Mouse (Mus musculus) regulatory T cell (primary cell): ENCODE measurements around the gene Pdk3.

Experiments used
- in situ Hi-C: fragments of 300-600 bp; cut with MboI, MseI; formaldehyde crosslinking; loops from one replicate; pipeline ENCODE4 v1.15.1; 2025; ENCODE audit warnings: high pct_unique_total_duplicates

Gene Pdk3

DNA sequence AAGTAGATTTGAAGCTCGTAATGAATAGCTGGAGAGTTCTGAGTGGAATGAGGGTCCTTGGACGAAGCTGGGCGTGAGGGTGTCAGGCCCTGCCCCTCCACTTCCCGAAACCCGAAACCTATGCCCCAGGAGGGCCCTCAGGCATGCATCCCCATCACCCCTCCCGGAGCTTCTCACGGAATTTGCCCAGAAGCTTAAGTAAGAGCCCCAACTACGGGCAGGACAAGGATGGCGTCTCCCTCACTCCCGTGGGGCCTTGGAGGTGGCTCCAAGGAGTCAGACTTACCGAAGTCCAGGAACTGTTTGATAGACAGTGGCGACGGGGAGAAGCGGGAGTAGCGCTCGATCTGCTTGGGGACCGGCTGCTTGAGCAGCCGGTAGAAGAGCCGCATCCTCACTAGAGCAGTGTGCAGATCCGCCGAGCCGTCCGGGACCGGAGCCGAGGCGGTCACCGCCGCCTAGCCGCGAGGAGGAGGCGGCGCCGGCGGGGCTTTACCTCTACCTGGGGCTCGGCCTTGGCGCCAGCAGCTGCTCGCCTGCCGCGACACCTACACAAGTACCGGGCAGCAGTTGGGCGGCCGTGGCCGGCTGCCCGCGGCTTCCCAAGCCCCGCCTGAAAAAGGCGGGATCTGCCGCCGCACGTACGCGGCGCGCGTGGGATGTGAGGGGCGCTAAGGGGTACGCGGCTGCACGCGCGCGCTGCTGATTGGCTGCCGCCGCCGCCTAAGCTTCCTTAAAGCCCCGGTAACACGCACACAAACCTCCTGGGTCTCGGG lies at the start of gene Pdk3:
Gene Pdk3, minus strand, starts transcription at position 641 of the 776 bp plus-strand sequence.
- in situ Hi-C loops, result no loop called here

DNA sequence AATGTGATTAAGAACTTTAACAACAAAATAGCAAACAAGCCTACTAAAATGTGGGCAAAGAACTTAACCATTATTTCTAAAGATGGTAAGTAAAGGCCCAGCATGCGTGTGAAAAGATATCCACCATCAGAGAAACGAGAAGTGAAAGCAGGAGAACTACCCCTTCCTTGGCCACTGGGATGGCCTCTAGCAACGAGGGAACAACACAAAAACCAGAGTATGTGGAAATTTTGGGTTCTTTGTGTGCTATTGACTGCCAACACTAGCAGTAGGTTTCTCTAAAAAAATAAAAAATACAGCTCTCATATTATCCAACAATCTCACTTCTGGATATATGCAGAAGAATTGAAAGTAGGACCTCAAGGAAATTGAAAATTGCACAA lies 45.6 kb upstream of the Pdk3 start:
- in situ Hi-C loops, result loop anchor here (10.0 kb wide), 1 partner anchor 647 kb away; no protein-coding TSS in a partner anchor

DNA sequence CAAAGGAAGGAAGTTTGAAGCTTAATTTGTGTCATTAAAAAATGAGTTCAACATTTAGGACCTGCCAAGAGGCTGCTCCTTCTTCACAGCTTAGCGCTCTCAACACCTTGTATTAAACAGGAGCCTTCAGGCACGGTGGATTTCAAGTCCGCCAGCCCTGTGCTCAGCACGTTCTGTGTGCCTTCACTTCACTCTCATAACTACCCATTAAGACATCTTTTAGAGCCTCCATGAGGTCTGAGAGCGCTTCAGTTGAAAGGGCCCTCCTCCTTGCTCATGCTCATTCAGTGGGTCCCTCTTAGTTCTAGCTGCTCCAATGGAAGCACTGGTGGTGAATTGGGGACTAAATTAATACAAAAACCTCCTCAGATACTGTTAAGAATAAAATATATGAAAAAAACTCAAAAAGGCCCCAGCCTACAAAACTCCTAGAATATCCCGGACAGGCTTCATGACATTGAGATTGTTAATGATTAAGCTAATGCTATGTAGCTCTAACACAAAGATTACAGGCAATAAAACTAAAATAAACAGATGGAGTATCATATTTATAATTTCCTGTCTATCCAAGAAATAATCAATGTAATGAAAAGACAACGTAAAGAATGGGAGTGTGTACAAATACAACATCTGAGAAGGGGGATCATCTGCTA lies 45.1 kb upstream of the Pdk3 start:
- in situ Hi-C loops, result loop anchor here (10.0 kb wide), 1 partner anchor 648 kb away; no protein-coding TSS in a partner anchor

DNA sequence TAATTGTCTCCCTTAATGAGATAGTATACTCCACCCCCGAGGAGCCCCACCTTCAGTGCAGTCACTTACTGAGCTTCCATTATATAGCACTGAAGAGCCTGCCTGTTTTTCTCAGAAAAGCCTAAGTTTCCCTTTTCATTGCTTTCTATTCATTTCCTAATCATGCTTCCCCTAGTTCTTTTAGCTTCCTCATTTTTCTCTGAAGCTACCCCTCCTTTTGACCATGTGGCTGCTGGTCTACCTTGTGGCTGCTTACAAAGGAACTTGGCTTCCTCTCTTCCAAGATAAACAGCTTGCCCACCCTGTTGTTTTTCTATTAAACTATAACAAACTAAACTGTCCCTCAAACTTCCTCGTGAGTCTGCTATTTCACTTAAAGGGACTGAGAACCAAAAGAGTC lies 31.4 kb upstream of the Pdk3 start:
- in situ Hi-C loops, result no loop called here

DNA sequence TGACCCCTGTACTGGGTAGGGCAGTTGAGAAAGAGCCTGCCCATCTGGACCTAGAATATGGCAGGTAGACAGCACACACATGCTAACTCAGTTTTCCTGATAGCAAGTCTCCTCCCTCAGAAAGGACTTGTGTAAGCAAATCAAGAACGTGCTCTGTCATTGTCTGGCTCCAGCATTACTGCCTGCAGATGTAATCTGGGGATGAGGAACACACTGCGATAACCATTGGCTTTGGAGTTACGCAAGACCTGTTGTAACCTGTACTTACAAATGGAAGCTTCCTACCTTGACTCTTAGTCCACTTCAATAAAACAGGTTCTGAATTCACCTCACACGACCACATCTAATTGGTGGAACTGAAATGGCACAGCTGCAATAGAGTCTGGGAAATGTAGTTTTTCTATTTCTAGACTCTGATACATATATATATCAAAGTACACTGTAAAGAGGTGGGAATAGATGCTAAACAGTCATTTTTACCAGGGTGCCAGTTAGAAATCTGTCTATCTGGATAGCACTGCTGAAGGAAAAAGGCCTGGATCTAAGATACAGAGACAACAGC lies 30.6 kb upstream of the Pdk3 start:
- in situ Hi-C loops, result no loop called here

DNA sequence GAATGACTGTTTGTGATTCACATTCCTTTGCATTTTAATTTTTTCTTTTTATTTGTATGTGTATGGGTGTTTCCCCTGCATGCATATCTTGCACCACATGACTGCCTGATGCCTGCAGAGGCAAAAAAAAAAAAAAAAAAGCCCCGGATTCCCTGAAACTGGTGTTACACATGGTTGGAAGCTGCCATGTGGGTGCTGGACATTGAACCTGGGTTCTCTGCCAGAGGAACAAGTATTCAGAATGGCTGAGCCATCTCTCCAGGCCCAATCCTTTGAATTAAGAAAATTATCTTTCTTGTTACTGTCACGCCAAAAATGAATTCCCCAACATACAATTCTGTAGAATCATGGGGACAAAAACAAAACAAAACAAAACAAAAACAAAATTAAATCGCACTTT lies 25.8 kb upstream of the Pdk3 start:
- in situ Hi-C loops, result no loop called here

DNA sequence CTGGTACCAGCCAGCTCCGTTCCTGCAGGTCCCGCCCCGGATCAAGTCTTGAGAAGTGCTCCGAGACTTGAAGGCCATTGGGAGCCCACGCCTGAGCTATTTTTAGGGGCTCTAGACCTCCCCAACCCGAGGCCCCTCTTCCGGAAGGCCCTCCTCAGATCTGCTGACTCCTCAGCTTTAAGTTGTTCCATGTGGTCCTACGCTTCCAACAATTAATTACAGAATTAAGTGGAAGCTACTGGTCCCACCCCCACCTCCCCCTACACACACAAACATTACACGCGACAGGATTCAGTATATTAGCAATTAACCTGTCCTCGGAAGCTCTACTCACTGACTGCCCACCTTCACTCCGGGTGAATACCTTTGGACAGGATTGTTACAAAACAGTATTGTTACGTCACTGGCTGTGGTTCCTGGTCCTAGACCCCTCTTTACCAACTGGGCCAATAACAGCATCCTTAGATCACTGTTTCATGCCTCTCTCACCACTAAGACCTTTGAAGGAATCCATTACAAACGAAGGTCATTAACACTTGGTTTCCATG lies 410 bp upstream of the Pdk3 start:
- in situ Hi-C loops, result no loop called here

DNA sequence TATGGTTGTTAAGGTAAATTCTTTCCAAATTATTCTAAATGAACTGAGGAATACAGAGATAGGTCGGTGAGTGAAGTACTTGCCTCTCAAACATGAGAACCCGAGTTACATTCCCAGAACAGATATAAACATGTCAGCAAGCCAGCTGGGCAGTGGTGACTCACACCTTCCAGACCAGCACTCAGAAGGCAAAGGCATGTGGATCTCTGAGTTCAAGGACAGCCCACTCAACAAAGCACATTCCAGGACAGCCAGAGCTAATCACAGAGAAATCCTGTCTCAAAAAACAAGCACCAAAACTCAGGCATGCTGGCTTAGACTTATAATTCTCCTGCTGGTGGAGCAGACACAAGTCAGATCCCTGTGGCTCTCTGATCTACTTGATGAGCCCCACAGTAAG lies 6.2 kb downstream of the Pdk3 start:
- in situ Hi-C loops, result no loop called here

DNA sequence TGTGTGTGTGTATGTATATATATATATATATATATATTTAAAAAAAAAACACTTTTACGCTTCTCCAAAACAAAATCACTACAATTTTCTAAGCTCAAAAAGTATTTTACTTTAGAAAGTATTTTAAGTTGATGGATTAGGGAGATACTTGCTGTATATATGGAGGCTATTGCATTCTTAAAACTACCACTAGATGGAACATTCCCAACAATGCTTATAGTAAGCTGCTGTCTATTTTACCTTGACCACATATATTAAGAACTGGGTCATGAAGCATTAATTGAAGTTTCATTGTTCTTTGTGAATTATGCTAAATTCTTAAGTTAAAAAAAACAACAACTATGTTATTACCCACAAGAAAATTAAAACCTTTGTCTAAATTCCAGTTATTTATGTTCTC lies 24.0 kb downstream of the Pdk3 start:
- in situ Hi-C loops, result no loop called here

DNA sequence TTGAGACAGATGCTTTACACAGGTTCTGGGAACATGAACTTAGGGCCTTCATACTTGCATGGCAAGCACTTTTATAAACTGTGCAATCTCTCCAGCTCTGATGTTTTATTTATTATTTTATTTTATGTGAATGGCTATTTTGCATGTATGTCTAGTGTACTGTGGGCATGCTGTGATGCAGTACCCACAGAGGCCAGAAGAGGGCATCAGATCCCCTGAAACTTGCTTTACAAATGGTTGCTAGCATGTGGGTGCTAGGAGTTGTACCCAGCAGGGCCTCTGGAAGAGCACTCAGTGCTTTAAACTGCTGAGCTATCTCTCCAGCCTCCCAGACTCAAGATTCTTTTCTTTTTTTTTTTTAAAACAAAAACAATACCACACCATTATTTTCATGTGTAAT lies 38.8 kb downstream of the Pdk3 start:
- in situ Hi-C loops, result no loop called here

DNA sequence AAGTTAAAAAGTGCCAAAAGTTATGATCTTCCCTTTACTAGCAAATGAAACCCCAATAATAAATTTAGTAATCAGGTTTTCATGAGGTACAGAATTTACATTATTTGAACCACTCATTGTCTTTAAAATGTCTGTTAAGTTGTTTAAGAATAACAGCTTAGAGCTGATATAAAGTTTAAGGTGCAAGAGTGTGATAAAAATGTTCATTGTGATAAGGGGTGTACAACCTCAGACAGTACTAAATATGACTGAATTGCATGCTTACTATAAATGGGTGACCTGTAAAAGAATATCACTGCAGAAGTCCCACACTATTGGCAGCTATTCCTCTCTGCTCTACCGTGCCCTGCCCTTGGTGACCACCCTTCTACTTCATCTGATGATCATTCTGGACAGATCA lies 42.4 kb downstream of the Pdk3 start:
- in situ Hi-C loops, result no loop called here

DNA sequence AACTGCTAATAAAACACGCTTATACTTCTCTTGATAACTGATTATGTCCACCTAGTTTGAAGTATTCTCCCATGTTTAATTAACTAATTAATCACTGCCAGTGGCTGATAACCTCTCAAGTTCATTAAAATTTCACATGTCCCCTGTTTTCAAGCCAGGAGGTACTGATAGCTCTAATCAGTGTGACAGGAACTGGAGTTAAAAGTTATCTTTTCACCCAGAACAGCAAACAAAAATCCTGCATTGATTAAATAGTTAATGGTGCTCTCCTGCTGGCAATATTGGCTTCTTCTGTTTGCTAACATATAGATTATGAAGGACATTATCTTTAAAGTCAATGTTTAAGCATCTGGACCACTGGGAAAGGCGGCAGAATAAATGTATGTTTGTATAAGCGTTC lies 71.2 kb downstream of the Pdk3 start:
- in situ Hi-C loops, result no loop called here

DNA sequence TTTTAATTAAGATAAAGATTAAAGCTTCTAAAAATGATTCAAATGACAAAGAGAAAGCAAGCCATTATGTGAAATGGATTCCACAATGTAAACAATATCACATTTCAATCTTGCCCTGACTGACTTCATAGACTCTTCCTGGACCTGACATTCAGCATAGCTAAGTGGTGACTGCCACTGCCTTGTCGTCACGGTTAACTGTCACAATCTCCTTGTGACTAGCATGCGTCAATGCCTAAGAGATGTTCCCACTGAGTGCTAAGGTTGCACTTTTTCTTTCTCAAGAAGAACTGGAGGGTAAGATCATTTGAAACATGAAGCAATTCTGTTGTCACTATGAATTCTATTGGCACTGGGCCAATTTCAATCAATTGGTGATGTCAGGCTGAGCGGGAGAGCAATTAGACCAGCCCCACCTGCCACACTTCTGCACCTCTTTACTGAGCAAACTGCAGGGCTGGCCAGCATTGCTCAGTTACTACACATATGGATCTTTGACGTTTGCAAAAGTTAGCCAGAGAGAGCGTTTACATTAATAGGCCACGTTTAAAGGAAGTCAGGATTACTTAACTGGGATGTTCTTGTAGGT lies 75.0 kb downstream of the Pdk3 start:
- in situ Hi-C loops, result no loop called here

DNA sequence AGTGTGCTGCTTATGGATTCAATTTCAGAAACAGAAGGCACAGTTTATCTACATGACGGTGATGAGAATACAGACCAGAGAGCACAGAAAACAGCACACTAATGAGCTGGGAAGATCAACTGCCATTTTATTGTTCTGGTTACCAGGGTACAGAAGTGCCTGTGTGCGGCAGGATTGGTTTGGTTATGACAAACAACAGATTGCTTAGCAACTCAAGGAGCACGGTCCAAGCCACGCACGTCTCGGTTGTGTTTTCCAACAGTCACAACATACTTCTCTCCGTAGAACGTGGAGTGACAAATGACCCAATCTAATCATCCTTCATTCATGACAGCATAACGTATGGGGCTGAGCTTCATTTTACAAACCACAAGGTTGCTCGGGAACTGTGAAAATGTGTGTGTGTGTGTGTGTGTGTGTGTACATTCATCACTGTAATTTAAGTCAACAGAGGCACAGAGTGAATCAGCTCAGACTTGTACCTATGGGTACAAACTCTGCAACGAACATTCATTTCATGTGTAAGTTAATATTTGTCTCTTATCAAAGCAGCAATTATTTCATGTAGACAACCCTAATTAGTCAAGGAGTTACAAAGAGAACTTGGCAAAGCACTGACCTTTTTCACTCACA lies 76.7 kb downstream of the Pdk3 start:
- in situ Hi-C loops, result no loop called here

DNA sequence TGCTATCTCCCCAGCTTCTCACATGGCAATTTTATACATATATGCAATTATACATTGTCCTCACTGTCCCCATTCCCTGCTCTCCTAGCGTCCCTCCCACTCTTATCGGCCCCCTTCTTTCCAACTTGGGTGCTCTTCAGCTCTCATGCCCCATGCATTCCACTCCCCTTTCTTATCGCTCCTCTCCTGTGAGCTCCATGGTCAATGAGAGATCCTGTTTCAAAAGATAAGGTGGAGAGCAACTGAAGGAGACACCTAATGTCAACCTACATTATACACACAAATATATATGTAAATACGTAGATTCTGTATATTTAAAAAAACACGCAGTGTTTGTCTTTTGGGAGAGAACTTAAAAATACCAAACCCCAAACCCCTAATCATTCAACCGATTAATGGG lies 81.4 kb downstream of the Pdk3 start:
- in situ Hi-C loops, result no loop called here

DNA sequence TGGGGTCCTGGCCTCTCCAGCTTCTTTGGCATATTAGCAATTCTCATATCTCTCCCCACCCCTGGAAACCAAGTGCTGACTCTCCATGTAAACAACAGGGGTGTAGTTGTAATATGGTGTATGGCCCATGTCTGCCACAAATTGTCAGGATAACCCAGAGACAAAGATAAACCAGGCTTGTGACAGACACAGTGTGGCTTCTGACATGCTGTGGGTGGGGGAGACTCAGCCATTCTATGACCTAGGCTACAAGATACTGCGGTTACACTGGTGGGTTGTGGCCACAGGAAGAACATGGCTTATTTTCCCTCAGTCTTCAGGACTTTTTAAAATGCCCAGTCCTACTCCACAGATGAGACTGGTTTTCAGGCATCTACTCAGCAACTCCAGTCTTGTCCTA lies 82.8 kb downstream of the Pdk3 start:
- in situ Hi-C loops, result no loop called here

DNA sequence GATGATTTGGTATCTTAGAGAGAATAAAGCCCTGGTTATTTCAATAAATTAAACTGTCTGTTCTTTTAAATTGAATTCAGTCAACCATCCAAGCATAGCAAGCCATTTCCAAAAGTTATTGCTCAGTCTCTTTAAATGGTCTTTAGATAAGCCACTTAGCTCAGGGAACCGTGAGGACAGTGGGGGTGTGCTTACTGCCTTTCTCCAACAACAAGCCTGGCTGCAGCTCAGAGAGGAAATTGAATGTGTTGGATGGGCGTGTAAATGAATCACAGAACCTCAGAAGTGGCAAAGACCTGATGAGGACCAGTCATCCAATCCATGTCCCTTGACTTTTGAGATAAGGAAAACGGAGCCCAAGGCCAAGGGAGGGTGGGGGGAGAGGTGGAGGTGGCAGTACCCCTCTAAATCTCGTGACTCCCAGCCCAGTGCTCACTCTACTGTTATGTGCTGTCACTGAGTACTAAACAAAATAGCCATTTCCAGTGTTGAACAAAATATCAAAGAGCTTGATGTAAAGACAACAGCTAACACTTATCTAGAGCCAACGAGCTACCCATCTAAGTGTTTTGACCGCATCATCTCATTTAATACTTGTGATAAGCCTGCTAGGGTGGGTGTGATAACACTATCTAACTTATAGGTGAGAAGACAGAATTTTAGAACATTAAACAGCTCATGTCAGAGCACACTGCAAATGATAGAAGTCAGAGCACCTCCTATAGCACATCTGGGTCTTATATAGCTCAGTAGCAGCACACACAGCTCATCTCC lies 98.8 kb downstream of the Pdk3 start:
- in situ Hi-C loops, result no loop called here

DNA sequence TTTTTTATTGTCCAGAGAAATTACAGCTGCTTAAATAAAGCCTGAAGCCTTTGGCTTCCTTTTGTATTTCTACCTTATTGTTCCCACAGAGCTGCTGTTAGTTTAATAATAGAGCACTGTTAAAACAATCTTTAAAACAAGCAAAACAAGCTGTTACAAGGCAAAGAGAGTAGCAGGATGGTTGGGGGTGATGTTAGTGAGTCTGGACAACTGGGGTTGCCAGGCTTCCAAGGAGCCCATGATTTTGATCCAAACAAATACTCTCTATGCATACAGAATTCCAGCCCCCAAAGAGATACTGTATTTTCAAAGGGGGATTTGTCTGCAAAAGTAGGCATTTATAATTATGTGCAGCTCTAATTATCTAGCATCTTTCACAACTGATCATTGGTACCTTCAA lies 99.6 kb downstream of the Pdk3 start:
- in situ Hi-C loops, result no loop called here

DNA sequence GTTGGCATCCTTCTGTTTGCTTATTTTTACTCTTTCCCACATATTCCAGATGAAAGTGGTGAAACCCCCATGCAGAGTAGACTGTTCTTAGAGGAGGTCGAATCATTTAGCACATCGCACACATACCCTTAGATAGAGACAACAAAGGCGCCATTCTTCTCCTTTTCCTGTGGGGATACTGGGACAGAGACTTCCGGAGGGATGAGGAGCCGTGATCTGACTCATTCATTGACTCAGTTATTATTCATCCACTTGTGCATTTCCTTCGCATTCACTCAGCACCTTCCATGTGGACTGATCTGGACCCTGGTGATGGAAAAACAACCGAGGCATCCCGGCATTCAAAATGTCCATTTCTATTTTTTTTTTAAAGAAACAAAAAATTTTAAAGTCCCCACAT lies 101.1 kb downstream of the Pdk3 start:
- in situ Hi-C loops, result no loop called here

DNA sequence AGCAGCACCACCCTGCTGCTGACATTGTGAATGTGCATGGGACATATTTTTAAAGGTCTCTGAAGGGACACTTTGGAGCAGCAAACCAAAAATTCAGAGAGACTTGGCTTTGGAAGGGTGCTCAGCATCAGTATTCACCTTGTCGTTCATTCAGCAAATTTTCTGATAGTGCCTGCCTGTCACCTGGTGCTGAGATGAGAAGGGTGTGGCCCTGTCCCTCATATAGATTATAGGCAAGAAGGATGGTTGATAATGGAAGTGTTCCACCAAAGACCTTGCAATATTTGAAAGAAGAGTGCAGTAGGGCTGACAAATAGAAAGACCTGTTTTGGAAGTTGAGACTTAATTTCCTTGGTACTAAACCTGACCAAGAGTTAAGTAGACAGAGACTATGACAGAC lies 102.5 kb downstream of the Pdk3 start:
- in situ Hi-C loops, result no loop called here
